Mouse (Mus musculus) midbrain, embryonic 11.5 days (tissue): Measurements from ENCODE around the gene Syngr2. TPM values are rescaled to one million over a fixed set of nuclear protein-coding genes. Genes with fewer than 3 reads are reported as not detected.
"Not testable (repeated sequence)": the region's sequence is repeated elsewhere in the genome, so short reads cannot be mapped to it uniquely, and the experiment has no call there.

Source experiments
- ATAC-seq: fragments of 200-750 bp; cut with Nextera tagmentation; 2 replicates; pipeline ENCODE4 v1.8.0; 2017; ENCODE audit warnings: moderate TSS enrichment, moderate library complexity; ENCODE audit not compliant: low FRiP score
- DNase-seq: peaks from one replicate; pipeline ENCODE4 v3.0.0; 2015; ENCODE audit warnings: low spot score; ENCODE audit errors: missing footprints
- H3K27ac ChIP-seq: fragments of 300-500 bp; sonication (generic); 2 replicates; pipeline ENCODE4 v1.5.1; 2014; ENCODE audit warnings: low read depth, low read length
- H3K27me3 ChIP-seq: fragments of 300-500 bp; sonication (generic); 2 replicates; pipeline ENCODE4 v1.6.1; 2014; ENCODE audit warnings: mild to moderate bottlenecking, low read length, moderate library complexity, mixed read lengths; ENCODE audit not compliant: control insufficient read depth, insufficient read depth
- H3K36me3 ChIP-seq: fragments of 300-500 bp; sonication (generic); 2 replicates; pipeline ENCODE4 v1.6.1; 2014; ENCODE audit warnings: mild to moderate bottlenecking, low read length, moderate library complexity, mixed read lengths; ENCODE audit not compliant: control insufficient read depth, insufficient read depth
- H3K4me1 ChIP-seq: fragments of 300-500 bp; sonication (generic); 2 replicates; pipeline ENCODE4 v1.6.1; 2014; ENCODE audit warnings: low read length; ENCODE audit not compliant: control insufficient read depth, insufficient read depth
- H3K4me2 ChIP-seq: fragments of 300-500 bp; sonication (generic); 2 replicates; pipeline ENCODE4 v1.6.1; 2014; ENCODE audit warnings: mild to moderate bottlenecking, moderate library complexity
- H3K4me3 ChIP-seq: fragments of 300-500 bp; sonication (generic); 2 replicates; pipeline ENCODE4 v1.5.1; 2014; ENCODE audit warnings: low read depth, low read length
- H3K9ac ChIP-seq: fragments of 300-500 bp; sonication (generic); 2 replicates; pipeline ENCODE4 v1.6.1; 2014; ENCODE audit warnings: low read length
- H3K9me3 ChIP-seq: fragments of 300-500 bp; sonication (generic); 2 replicates; pipeline ENCODE4 v1.6.1; 2016; ENCODE audit warnings: low read length; ENCODE audit not compliant: control insufficient read depth
- WGBS: fragments of 180-500 bp; shearing (Covaris S2); extraction: QIAGEN DNeasy Blood & Tissue Kit; methylation state at CpG from one replicate; pipeline ENCODE4 v1.1.7; 2014; 5-methylcytosine and 5-hydroxymethylcytosine counted together
- polyA plus RNA-seq: library from polyadenylated mRNA; unstranded; fragments of >200 nt; fragmentation: Nextera tagmentation; extraction: Ambion mirVana; gene quantifications from 2 replicates; pipeline ENCODE4 v1.2.1, GENCODE M21; 2014

Syngr2 gene
- polyA plus RNA-seq, 1 experiment from 2014 or later: 36.4 TPM

- 95% methylated on average over 9 of the region's 9 CpGs for WGBS
- H3K4me3 ChIP-seq, H3K9ac ChIP-seq, H3K4me1 ChIP-seq, DNase-seq, H3K27me3 ChIP-seq, H3K36me3 ChIP-seq, H3K27ac ChIP-seq, H3K9me3 ChIP-seq, ATAC-seq, H3K4me2 ChIP-seq: not testable (repeated sequence)
These were observed 6.4 kb downstream of the Syngr2 start for GRCm38 (mm10) chr11:117815850-117816249.

GRCm38 (mm10) chr11:117816389-117816996 lies 7.0 kb downstream of the Syngr2 start:
- H3K4me3 ChIP-seq: no peak overlapping the region
- H3K36me3 ChIP-seq: peaks cover 8% of the 10 kb centered on the region; the same call in 1 of the 2 replicates
- DNase-seq (no peak), ATAC-seq (no peak)
- H3K9me3 ChIP-seq: no peaks in the 10 kb centered on the region
- H3K4me2 ChIP-seq: no peak overlapping the region
- H3K27ac ChIP-seq: no peak overlapping the region
- no peak overlapping the region for H3K9ac ChIP-seq
- H3K4me1 ChIP-seq: no peaks in the 10 kb centered on the region
- H3K27me3 ChIP-seq: no peaks in the 10 kb centered on the region
- WGBS: 89% methylated on average over 13 of the region's 13 CpGs

GRCm38 (mm10) chr11:117819095-117819494 lies 9.6 kb downstream of the Syngr2 start:
- Histone ChIP-seq H3K36me3 (peaks cover 4% of the 10 kb centered on the region; the same call in 1 of the 2 replicates), H3K9me3 (no peaks in the 10 kb centered on the region), H3K27me3 (no peaks in the 10 kb centered on the region), H3K4me2 (no peak overlapping the region), H3K4me1 (peaks cover 3% of the 10 kb centered on the region), H3K9ac (no peak overlapping the region), H3K27ac (no peak overlapping the region), H3K4me3 (no peak overlapping the region)
- WGBS: 77% methylated on average over 8 of the region's 8 CpGs
- DNase-seq (no peak), ATAC-seq (no peak)

GRCm38 (mm10) chr11:117820173-117820572 lies 10.7 kb downstream of the Syngr2 start:
- Histone ChIP-seq H3K27ac (no peak overlapping the region), H3K27me3 (no peaks in the 10 kb centered on the region), H3K9me3 (no peaks in the 10 kb centered on the region), H3K4me1 (peaks cover 13% of the 10 kb centered on the region), H3K4me3 (no peak overlapping the region), H3K4me2 (no peak overlapping the region), H3K9ac (no peak overlapping the region), H3K36me3 (peaks cover 2% of the 10 kb centered on the region; the same call in 1 of the 2 replicates)
- DNase-seq: no peak
- no peak for ATAC-seq
- 95% methylated on average over 7 of the region's 7 CpGs for WGBS

GRCm38 (mm10) chr11:117821868-117822267 lies 12.4 kb downstream of the Syngr2 start:
- Histone ChIP-seq H3K9me3 (no peaks in the 10 kb centered on the region), H3K4me3 (no peak overlapping the region), H3K4me2 (no peak overlapping the region), H3K9ac (no peak overlapping the region), H3K27ac (no peak overlapping the region), H3K4me1 (peaks cover 21% of the 10 kb centered on the region), H3K36me3 (peaks cover 2% of the 10 kb centered on the region; the same call in 1 of the 2 replicates), H3K27me3 (no peaks in the 10 kb centered on the region)
- WGBS: 90% methylated on average over 9 of the region's 9 CpGs
- ATAC-seq (no peak), DNase-seq (no peak)

GRCm38 (mm10) chr11:117822728-117823241 lies 13.3 kb downstream of the Syngr2 start:
- Histone ChIP-seq H3K9ac (no peak overlapping the region), H3K36me3 (peaks cover 2% of the 10 kb centered on the region; the same call in 1 of the 2 replicates), H3K4me3 (no peak overlapping the region), H3K27ac (no peak overlapping the region), H3K4me1 (peaks cover 21% of the 10 kb centered on the region), H3K4me2 (no peak overlapping the region), H3K9me3 (no peaks in the 10 kb centered on the region), H3K27me3 (no peaks in the 10 kb centered on the region)
- WGBS: 94% methylated on average over 7 of the region's 7 CpGs
- no peak for DNase-seq
- no peak for ATAC-seq

GRCm38 (mm10) chr11:117823411-117823810 lies 13.9 kb downstream of the Syngr2 start:
- ATAC-seq (no peak), DNase-seq (no peak)
- 95% methylated on average over 6 of the region's 6 CpGs for WGBS
- Histone ChIP-seq H3K9ac (no peak overlapping the region), H3K27me3 (no peaks in the 10 kb centered on the region), H3K4me2 (no peak overlapping the region), H3K9me3 (no peaks in the 10 kb centered on the region), H3K4me1 (peaks cover 21% of the 10 kb centered on the region), H3K27ac (no peak overlapping the region), H3K36me3 (peaks cover 2% of the 10 kb centered on the region; the same call in 1 of the 2 replicates), H3K4me3 (no peak overlapping the region)

GRCm38 (mm10) chr11:117824060-117824969 lies 14.8 kb downstream of the Syngr2 start:
- DNase-seq (peak; percentile 97), ATAC-seq (peak; percentile 79)
- Histone ChIP-seq H3K9ac (peak overlapping the region; percentile 86), H3K9me3 (no peaks in the 10 kb centered on the region), H3K4me3 (peak overlapping the region; percentile 62), H3K27me3 (no peaks in the 10 kb centered on the region), H3K27ac (no peak overlapping the region), H3K4me2 (peak overlapping the region; percentile 85), H3K36me3 (peaks cover 2% of the 10 kb centered on the region; the same call in 1 of the 2 replicates), H3K4me1 (peaks cover 21% of the 10 kb centered on the region)
- 30% methylated on average over 23 of the region's 23 CpGs for WGBS
